Mouse (Mus musculus) megakaryocyte-erythroid progenitor cell, adult 5-6 weeks (primary cell): ENCODE measurements around the gene Olfr67. TPM values are rescaled to one million over a fixed set of nuclear protein-coding genes. Genes with fewer than 3 reads are reported as not detected.
A peak's percentile ranks its signal among the peaks of the same experiment; 100 is the strongest.
"Not testable (repeated sequence)": the region's sequence is repeated elsewhere in the genome, so short reads cannot be mapped to it uniquely, and the experiment has no call there.

ENCODE experiments used
- ATAC-seq: replicated peaks from 2 replicates; pipeline ENCODE4 v1.8.0; 2016; ENCODE audit warnings: mild to moderate bottlenecking, inconsistent platforms; ENCODE audit not compliant: severe bottlenecking, poor library complexity, low FRiP score, low TSS enrichment
- total RNA-seq, 2 experiments: library from RNA; stranded (forward) in 1 of 2; stranded (reverse) in 1 of 2; fragments of 200-1000, 215-1000 nt in 1 of 2; fragments of >200 nt in 1 of 2; fragmentation: Nextera tagmentation in 1 of 2; gene quantifications; 2 replicates each; pipeline ENCODE4 v1.2.3; 2014 to 2017

Olfr67 gene
- total RNA-seq (2014; fragmentation: Nextera tagmentation) (not detected in 2 replicates), total RNA-seq (2017) (not detected in 2 replicates)

DNA sequence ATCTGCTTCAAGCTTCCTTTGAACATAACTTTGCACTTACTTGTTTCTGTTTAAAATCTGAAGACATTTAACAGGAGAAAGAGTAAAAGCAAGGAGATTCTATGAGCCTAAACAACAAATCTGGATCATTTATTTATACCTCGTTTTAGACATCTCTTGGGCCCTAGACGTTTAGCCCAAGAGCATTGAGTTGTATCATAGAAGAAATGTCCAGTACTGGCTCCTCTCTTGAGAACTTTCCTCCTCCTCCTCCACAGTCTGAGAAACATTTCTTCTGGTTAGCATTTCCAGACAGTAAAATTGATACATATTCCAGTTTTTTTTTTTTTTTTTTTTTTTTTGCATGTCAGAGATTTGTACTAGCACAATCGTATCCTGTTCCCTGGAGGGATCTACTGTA is at the start of gene Olfr67:
Olfr67 (minus strand) TSS at position 101 of the 400 bp plus-strand sequence.
- ATAC-seq, result no peak

DNA sequence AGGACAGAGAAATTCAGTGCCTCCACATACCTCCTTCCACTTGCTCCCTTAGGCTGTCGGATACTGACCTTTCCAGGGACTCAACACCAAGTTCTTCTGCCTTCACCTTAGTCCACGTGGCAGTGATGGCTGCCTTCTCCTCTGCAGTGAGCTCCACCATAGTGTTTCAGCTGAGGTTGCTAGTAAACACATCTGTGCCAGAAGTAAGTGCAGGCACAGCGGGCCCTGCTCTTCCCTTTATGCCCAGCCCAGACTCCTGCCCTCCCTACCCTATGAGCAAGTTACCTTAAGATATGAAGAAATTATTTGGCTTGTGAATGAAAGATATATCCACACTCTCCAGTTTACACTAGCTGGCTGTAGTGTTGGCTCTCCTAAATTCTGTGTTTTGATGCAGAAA is 48.6 kb upstream of the Olfr67 start, which contains the start of gene Hbb-bh2:
Hbb-bh2 (minus strand) TSS at position 253 of the 400 bp plus-strand sequence.
- ATAC-seq, result no peak

DNA sequence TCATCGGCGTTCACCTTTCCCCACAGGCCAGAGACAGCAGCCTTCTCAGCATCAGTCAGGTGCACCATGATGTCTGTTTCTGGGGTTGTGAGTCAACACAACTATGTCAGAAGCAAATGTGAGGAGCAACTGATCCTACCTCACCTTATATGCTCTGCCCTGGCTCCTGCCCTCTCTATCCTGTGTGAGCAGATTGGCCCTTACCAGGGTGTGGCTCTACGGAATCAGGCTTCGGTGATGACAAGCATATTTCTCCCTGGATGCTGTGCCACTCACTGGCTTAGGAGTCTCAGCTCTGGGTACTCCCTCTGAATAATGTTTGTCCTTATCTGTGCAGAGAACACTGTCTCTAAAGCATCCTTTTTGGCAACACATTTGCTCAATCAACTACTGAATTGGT is 36.2 kb upstream of the Olfr67 start, which contains the start of gene Hbb-bs:
Hbb-bs (minus strand) TSS at position 289 of the 400 bp plus-strand sequence.
- peak; percentile 95 for ATAC-seq

DNA sequence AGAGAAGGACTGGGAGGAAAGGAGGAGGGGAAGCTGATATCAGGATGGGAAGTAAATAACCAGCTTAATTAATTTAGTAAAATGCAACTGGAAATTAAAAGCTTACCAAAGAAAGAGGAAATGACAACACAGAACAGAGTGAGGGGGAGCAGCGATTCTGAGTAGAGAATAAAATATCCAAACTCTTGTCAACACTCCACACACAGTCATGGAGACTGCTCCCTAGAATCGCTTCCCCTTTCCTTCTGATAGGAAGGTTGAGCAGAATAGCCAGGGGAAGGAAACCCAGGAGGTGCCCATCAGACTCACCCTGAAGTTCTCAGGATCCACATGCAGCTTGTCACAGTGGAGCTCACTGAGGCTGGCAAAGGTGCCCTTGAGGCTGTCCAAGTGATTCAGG is 35.5 kb upstream of the Olfr67 start:
- ATAC-seq, result not testable (repeated sequence)

DNA sequence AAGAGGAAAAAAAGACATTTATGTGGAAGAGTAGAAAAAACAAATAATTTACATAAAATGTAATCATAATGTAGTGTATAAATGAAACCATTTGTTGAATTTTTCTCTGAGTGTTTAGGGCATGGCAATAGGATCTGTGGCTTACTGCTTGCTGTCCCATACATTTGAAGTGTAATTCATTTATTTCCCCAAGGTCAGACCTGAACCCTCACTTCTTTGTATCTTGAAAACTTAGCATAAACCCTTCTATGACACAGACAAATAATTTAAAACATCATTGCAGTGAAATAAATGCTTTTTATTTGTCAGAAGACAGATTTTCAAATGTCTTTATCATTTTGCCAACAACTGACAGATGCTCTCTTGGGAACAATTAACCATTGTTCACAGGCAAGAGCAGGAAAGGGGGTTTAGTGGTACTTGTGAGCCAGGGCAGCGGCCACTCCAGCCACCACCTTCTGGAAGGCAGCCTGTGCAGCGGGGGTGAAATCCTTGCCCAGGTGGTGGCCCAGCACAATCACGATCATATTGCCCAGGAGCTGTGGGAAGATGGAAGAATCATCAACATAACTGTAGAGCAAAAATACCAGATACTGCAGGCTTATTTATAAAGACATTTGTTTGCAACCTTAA is 34.8 kb upstream of the Olfr67 start:
- ATAC-seq, result no peak

DNA sequence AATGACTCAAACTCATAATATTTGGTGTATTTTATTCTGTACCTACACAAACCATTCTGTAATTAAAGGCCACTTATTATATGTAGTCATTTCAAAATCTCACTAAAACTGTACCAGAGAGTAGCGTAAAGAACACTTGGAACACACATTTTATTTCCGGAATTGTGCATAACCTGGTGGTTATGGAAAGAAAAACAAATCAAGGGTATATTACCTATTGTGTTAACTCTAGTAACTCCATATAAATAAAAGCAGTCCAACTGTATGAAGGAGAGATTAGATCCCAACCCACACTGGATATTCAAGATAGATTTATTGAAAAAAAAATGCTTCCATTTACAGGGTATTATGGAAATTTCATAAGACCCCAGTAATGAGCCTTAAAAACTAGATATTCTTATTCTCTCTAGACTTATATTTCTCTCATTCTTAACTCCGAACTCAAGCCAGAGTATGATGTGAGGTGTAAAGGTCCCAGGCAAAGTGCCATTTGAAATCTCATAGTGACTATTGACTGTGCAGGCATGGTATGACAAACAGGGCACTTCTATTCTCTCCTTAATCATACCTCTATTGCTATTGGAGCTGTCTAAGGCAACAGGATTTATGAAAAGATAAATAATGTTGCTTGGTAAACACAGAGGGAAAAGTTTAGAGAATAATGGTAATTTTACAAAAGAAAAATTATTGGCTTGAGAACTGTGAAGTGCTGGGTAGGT is 34.1 kb upstream of the Olfr67 start:
- no peak for ATAC-seq

DNA sequence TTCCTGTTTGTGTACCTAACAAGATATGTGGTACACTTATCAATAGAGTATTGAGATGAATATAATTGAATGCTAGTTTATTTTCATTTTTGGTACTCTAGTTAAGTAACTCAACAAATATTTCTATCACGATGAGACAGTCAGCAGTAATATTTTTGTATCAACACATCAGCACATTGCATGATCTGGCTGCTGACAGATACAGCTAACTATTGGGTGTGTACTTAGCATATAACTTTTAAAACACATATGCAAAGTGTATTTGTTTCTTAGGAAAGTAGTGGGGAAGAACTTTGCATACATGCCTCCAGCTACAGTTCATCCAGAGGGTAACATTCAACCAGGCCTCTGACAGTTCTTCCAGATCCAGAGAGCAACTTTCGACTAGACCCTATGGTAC is 33.0 kb upstream of the Olfr67 start:
- ATAC-seq, result peak; percentile 33; the same call in 1 of the 2 replicates

DNA sequence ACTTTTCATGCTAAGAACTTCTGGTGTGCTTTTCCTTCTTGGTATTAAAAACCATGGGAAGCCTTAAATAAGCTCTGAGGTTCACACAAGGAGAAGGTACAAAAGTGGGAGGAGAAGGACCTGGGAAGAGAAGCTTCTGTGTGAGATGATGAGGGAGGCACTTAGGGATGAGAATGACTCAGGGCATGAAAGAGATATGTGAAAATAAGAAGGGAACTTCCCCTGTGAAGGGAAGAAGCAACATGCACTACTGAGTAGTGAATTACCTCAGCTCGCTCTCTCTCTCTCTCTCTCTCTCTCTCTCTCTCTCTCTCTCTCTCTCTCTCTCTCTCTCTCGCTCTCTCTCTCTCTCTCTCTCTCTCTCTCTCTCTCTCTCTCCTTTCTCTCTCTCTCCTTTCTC is 23.5 kb upstream of the Olfr67 start:
- ATAC-seq, result not testable (repeated sequence)

DNA sequence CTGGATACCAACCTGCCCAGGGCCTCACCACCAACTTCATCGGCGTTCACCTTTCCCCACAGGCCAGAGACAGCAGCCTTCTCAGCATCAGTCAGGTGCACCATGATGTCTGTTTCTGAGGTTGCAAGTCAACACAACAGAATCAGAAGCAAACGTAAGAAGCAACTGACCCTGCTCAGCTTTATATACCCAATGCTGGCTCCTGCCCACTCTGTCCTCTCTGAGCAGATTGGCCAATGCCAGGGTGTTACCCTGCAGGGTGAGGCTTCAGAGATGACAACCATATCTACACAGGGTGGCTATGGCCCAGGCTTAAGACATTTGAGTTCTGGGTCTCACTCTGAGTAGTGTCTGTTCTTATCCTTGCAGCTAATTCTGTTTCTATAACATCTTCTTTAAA is 22.1 kb upstream of the Olfr67 start, which contains the start of gene Hbb-bt:
Hbb-bt (minus strand) TSS at position 231 of the 400 bp plus-strand sequence.
- peak; percentile 46 for ATAC-seq

DNA sequence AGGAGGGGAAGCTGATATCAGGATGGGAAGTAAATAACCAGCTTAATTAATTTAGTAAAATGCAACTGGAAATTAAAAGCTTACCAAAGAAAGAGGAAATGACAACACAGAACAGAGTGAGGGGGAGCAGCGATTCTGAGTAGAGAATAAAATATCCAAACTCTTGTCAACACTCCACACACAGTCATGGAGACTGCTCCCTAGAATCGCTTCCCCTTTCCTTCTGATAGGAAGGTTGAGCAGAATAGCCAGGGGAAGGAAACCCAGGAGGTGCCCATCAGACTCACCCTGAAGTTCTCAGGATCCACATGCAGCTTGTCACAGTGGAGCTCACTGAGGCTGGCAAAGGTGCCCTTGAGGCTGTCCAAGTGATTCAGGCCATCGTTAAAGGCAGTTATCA is 21.5 kb upstream of the Olfr67 start:
- ATAC-seq, result not testable (repeated sequence)

DNA sequence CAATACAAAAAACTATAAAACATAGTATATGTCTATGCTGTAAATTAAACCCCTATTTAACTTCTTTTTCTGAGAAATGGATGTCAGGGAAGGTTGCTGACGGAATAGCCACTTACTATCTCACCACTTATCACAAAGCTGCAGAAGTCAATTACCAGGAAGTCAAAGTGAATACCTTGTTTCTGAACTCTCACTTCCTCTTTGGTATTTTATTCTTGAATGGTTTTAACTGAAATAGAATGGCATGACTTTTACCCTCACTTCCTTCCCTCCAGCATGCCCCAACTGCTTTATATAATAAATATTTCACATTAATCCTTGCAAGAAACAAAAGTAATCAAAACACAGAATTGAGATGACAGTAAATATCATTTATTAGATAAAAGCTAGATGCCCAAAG is 20.6 kb upstream of the Olfr67 start:
- no peak for ATAC-seq

DNA sequence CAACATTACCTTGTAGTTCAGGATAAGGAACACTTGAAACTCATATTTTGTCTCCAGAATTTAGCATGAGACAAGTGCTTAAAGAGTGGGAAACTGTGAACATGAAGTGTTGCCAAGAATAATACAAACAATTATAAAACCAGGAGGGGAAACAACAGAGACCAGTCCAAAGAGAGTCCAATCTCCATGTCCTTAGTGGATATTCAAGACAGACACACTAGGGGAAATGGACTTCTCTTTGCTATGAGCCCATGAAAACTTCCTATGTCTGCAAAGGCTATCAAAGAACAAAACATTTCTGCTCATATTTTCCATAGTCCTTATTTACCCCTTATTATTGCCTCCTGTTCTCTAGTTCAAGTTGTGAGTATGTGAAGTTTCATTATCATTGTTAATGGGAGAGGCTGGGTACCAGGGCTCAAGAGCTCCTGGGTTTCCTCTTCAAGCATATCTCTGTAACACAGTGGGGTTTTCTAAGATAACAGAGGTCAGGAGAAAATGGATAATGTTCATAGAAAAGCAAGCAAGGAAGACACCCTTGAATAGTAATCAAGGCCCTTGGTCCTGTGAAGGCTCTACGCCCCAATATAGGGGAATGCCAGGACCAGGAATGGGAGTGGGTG is 19.7 kb upstream of the Olfr67 start:
- peak; percentile 69 for ATAC-seq

DNA sequence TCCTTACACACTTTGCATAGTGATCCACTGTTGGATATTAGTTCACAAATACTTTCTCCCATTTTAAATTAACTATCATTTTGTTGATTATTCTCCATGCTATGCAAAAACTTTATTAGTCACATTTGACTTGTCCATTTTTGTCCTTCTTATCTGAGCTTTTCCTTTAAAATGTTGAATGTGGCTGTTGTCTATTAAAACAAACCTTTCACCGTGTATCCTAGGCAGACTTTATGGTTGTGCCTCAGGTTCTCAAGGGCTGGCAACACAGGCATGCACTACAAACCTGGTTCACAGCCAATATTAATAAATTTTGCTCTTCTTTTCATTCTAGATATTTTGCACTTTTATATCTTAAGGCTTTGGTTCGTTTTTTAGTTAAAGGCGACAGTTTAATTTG is 19.1 kb upstream of the Olfr67 start:
- ATAC-seq, result no peak

DNA sequence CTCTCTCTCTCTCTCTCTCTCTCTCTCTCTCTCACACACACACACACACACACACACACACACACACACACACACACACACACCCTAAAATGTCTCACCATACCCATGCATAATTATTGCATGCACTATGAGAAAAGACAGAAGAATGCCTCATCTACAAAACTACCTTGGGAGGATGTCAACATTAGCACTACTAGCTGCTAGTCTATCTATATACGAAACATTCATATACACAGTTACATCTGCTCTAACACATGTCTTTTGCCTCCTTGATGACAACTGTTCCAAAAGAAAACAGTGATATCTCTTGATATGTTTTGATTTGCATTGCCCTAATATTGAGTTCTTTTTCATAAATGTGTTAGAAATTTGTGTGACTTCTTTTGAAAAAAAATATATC is 18.7 kb upstream of the Olfr67 start:
- ATAC-seq, result no peak

DNA sequence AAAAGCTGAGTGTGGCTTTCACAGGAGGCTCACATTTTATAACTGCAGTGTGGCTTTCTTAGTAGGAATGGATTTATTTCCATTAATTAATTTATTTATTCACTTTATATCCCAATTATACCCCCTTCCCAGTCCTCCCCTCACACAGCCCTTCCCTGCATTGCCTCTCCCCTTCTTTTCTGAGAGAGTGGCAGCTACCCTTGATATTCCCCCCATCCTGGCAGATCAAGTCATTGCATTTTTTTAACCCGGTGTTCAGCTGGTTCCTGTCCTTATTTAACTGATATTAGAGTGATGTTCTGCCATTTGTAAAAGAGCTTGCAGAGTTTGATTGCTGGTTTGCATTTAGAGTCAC is 18.2 kb upstream of the Olfr67 start:
- ATAC-seq, result no peak

DNA sequence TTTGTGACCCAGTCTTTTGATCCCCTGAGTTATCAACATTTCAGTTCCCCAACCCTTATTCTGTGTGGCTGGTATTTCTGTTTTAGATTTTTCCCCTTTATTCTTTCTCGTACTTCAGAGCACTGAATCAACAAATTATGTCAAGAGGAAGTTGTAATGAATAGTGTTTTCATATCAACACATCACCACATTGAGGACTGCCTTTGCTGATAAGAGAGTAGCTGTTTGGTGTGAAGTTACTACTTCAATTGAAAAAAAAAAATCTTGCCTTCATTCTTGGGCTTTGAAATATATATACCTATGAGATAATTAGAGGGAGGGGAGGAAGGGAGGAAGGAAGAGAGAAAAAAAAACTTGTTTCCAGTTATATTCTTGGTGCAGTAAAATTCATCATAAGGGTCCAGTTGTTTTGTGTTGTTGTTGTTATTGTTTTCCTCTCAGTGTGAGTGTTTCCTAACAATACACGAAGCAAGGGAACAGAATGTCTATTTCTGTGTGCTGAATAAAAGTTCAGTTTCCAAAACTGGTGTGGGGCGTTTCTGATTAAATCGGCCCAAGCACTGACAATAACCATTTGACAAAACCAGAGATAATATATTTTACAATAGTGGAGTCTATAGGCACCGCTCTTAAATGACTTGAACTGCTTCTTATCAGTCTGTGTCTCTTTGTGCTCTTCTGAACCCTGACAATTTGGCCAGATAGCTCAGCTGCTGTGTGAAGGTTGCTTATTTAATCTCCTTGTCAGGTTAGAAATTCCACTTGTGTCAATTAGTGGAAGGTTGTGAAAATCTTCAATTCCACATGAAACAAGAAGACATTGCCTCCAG is 17.6 kb upstream of the Olfr67 start:
- peak; percentile 64 for ATAC-seq

DNA sequence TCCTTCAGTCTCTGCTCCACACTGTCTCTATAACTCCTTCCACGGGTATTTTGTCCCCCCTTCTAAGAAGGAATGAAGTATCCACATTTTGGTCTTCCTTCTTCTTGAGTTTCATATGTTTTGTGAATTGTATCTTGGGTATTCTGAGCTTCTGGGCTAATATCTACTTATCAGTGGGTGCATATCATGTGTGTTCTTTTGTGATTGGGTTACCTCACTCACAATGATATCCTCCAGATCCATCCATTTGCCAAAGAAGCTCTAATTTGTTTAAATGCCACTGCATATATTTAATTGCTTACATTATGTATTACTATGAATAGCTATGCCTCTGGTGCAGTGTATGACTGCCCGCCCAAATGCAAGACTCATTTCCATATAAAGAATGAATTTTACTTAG is 16.5 kb upstream of the Olfr67 start:
- ATAC-seq, result not testable (repeated sequence)

DNA sequence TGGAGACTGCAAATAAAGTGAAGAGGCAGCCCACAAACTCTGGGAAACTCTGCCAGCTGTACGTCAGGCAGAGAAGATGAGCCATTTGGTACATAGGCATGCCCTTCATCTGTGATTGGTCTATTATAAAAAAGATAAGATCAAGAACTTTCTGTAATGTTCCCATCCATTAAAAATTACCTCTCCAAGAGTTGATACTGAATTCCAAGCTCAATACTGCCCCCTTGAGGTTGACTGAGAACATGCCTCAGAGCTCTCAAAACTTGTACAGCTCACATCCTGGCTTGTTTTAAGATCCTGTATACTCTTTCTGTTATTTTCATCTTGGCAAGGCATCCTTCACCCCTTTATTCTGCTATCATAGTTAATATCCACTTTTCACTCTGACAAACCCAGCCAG is 15.2 kb upstream of the Olfr67 start:
- ATAC-seq, result 0 out of 2 replicates have a peak, but pooled peaks have one; percentile 27

DNA sequence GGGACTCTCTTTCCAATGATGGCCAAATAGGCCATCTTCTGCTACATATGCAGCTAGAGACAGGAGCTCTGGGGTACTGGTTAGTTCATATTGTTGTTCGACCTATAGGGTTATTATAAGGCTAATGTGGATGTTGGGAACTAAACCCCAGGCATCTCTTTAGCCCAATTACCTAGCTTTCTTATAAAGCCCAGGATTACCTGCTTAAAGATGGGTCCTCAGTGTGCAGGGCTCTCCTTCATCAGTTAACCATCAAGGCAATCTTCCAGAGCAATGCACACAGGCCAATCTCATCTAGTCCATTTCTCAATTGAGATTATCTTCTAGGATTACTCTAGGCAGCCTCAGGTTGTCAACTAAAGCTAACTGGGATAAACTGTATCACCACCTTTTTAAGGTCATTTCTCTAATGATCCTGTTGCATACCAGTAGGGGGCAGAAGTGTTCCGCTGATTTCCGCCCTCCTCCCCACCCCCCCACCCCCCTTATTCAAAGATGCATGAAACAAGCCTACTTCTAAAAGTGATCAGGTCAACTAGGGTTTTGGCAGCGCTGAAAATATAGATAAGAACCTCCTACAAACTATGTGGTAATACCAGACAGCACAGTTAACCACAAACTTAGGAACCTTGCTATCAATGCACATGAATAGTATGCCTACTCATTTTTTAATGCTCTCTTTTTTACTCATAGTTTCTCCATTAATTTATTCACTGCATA is 1.2 kb upstream of the Olfr67 start:
- ATAC-seq, result peak; percentile 100
